Mouse (Mus musculus) liver, adult 2 months (tissue): ENCODE results near the gene Mettl7a3.

Experiments
- CTCF ChIP-seq: fragments of 200-500 bp; IDR thresholded peaks from 2 replicates; pipeline ENCODE4 v1.5.1; 2011; ENCODE audit warnings: low read depth, low read length, control low read depth
- POLR2A ChIP-seq: fragments of 200-500 bp; IDR thresholded peaks from 2 replicates; pipeline ENCODE4 v1.6.1; 2011; ENCODE audit warnings: low read length, control low read depth; ENCODE audit not compliant: insufficient read depth; ENCODE audit errors: extremely low read depth

- no peak for TF ChIP-seq CTCF
- no peak for TF ChIP-seq POLR2A
Measured at GRCm38 (mm10) chr15:100324021-100324591, 10.6 kb upstream of the Mettl7a3 start.
